Mouse (Mus musculus) 416B (cell line): ENCODE results near the gene Fndc3b.

Experiments
- DNase-seq: peaks from one replicate; pipeline ENCODE4 v3.0.0; 2011; ENCODE audit warnings: low read depth

Fndc3b gene

GRCm38 (mm10) chr3:27503279-27504038, 207.6 kb downstream of the Fndc3b start:
- DNase-seq, result no peak

- no peak for DNase-seq
Measured at GRCm38 (mm10) chr3:27495296-27496073, 215.6 kb downstream of the Fndc3b start.

- DNase-seq, result no peak
Measured at GRCm38 (mm10) chr3:27494698-27495097, 216.4 kb downstream of the Fndc3b start.

- no peak for DNase-seq
Measured at GRCm38 (mm10) chr3:27494066-27494465, 217.0 kb downstream of the Fndc3b start.

- no peak for DNase-seq
Measured at GRCm38 (mm10) chr3:27491821-27492220, 219.3 kb downstream of the Fndc3b start.

- no peak for DNase-seq
Measured at GRCm38 (mm10) chr3:27491367-27491766, 219.7 kb downstream of the Fndc3b start.

DNA sequence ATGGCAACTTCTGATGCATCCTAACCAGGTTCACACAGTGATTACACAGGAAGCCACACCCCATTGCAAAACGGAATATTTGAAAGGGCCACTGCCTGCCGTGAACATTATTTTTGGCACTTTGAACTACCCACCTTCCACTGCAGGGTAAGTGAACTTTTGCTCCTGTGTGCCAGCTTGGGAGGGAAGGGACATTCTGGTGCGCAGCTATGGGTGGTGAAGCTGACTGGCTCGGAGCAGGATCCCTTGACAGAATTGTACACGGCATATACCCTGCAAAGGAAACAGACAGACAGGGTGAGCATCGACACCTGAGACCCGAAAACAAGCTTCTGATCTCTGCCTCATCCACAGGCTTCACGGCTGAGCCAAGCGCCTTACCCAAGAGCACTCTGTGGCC, 220.2 kb downstream of the Fndc3b start:
- DNase-seq, result no peak

- no peak for DNase-seq
Measured at GRCm38 (mm10) chr3:27489550-27489949, 221.6 kb downstream of the Fndc3b start.

- no peak for DNase-seq
Measured at GRCm38 (mm10) chr3:27485141-27485540, 226.0 kb downstream of the Fndc3b start.

GRCm38 (mm10) chr3:27484698-27485097, 226.4 kb downstream of the Fndc3b start:
- no peak for DNase-seq

- DNase-seq, result no peak
Measured at GRCm38 (mm10) chr3:27483762-27484161, 227.3 kb downstream of the Fndc3b start.

GRCm38 (mm10) chr3:27483321-27483720, 227.8 kb downstream of the Fndc3b start:
- DNase-seq, result no peak

- DNase-seq, result no peak
Measured at GRCm38 (mm10) chr3:27481738-27482137, 229.4 kb downstream of the Fndc3b start.

DNA sequence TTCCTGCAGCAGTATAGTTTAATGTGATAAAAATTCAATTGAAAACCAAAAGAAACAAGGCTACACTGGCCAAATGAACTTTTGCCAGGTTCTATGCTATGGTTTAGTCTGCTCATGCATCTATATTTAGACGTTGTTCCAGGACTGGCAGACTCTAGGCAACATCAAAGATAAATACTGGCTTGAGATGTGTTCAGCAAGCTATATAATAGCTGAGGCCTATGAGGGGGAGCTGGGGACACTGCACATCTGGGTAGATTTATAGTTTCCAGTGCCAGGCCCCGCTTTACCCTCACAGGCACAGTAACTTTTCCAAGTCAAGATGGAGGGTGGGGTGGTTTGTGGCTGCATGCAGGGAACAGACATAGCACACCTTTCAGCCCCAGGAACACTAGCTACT, 231.7 kb downstream of the Fndc3b start:
- DNase-seq, result no peak

DNA sequence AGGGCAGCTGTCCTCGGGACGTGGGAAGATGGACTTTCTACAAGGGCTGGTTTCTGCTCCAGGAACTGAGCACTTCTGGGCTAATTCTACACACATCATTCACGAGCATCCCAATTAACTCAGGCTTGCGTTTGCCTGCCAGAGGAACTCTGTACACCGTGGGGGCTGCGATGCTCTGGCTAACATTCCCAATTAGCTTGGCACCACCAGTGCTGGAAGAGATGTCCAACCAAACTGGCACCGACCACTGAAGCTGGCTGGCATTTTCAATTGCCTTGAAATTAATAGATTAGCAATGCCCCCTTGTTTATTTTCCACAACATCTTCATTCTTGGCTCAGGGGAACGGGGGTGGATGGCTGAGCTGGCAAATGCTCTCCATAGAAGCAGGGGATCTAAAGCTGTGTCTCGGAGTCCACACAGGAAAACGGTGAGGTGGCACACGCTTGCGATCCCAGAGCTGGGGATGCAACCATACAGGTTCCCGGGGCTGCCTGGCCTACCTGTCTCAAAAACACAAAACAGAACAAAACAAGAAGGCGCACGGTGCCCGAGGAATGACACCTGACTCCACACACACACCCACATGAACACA, 232.4 kb downstream of the Fndc3b start:
- no peak for DNase-seq

DNA sequence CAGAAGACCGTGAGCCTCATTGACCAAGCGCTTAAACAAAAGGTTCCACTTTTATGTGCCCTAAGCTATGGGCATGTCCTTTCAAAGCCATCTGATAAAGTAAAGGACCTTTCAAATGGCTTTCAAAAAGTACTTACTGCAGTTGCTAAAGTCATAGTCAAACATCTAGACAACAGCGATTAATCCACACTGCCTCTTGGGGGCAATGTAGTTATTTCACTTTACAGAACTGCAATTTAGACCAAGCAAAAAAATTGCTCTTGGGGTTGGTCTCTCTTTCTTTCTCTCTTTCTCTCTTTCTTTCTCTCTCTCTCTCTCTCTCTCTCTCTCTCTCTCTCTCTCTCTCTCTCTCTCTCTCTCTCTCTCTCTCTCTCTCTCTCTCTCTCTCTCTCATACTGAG, 233.4 kb downstream of the Fndc3b start:
- peak; percentile 33 for DNase-seq

DNA sequence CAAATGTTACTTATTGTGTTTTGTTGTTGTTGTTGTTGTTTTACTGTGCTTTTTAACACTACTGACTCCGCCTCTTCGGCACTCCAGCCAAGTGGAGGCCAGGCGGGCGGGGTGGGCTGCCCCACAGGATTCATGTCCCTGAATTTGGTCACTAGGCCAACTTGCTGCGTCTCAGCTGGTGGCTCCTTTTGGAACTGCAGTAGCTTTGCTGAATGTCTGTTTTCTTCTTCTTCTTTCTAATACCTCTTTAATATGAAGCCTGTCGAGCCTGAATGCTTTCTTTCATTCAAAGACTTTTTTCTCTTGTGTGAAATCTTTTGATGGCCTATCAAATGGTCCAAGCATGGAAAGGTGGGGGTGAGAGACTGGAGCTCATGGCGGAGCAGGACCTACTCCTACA, 235.2 kb downstream of the Fndc3b start:
- no peak for DNase-seq

- DNase-seq, result no peak
Measured at GRCm38 (mm10) chr3:27473801-27474599, 237.1 kb downstream of the Fndc3b start.

DNA sequence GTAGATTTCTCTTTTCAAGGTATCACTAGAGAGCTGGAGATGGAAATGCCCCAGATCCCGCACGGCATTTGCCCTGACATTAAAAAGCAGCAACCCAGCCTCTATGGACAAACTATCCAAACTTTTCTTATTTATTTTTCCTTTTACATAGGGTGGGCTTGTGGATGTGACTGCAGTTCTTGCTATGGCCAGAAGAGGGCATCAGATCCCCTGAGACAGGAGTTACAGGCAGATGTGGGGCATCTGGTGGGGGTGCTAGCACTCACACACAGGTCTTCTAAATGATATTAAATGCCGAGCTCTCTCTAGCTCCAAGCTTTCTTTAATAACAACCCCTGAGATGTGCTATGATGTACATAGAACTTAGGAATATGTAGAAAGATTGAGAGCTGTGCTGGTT, 238.3 kb downstream of the Fndc3b start:
- DNase-seq, result peak; percentile 19

GRCm38 (mm10) chr3:27470781-27471180, 240.3 kb downstream of the Fndc3b start:
- DNase-seq, result no peak

GRCm38 (mm10) chr3:27469971-27470370, 241.1 kb downstream of the Fndc3b start:
- no peak for DNase-seq

DNA sequence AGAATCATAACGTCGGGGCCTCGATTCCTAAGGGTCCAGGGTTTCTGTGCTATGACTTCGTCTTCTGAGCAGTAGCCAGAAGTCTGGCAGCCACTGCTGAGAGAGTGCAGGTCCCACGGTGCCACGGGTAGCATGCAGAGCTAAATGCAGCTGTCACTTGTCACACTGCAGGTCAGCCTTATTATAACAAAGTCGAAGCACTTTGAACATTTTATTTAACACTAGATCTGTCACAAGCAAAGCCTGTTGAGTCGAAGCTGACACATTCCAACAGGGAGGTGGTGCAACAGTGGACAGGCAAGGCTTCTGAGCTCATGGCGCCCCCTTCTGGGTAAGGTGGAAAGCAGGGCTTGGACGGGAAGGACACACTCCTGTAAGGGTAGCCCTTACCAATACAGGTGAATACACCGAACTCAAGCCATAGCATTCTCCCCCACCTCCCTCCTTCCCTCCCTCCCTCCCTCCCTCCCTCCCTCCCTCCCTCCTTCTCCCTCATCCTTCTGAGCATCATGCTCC, 243.5 kb downstream of the Fndc3b start:
- DNase-seq, result peak; percentile 48
